Mouse (Mus musculus): Measurements from ENCODE around the gene Zcwpw1. TPM values are rescaled to one million over a fixed set of nuclear protein-coding genes. Genes with fewer than 3 reads are reported as not detected.
"Not testable (repeated sequence)": the region's sequence is repeated elsewhere in the genome, so short reads cannot be mapped to it uniquely, and the experiment has no call there.

Gene Zcwpw1
- polyA plus RNA-seq, 1 experiment = 2.2 TPM

DNA sequence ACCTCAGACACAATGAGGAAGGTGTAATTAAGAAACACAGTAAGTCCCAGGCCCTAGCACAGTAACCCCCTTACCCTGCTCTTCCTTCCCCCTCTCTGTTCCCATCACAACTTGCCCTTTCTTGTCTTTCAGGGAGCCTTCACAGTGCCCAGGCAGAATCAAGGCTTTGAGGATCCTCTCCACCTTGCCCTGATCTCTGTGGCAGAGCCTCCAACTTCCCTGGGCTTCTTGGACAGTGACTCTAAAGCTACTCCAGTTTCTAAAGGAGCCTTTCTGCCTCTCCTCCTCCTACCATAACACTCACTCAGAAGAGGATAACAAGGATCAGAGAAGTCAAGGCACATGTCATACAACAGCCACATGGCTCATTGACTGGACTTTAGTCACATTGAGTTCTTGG, 49.0 kb downstream of the Zcwpw1 start:
- Histone ChIP-seq H3K79me2 (ENCODE audit: control insufficient read depth, insufficient read depth) (no peaks in the 10 kb centered on the region), H3K27me3 (ENCODE audit: control insufficient read depth, insufficient read depth, insufficient read length) (no peaks in the 10 kb centered on the region), H3K4me2 (ENCODE audit: low read depth) (no peak overlapping the region), H3K36me3 (ENCODE audit: control insufficient read depth, insufficient read depth) (no peaks in the 10 kb centered on the region), H3ac (ENCODE audit: control insufficient read depth, insufficient read length) (no peak overlapping the region), H3K4me3 (no peak overlapping the region)
- TF ChIP-seq MYOD1 (IDR thresholded peaks at IDR 0.05; ENCODE audit: control insufficient read depth in 1 of 3, insufficient read length in 2 of 3, low read depth in 2 of 3) (no peak), CEBPB (IDR thresholded peaks at IDR 0.05; ENCODE audit: insufficient read depth, poor library complexity, severe bottlenecking) (no peak), E2F4 (IDR thresholded peaks at IDR 0.05; ENCODE audit: insufficient read depth) (no peak), REST (IDR thresholded peaks at IDR 0.05; ENCODE audit: insufficient read depth, insufficient read length) (no peak)

DNA sequence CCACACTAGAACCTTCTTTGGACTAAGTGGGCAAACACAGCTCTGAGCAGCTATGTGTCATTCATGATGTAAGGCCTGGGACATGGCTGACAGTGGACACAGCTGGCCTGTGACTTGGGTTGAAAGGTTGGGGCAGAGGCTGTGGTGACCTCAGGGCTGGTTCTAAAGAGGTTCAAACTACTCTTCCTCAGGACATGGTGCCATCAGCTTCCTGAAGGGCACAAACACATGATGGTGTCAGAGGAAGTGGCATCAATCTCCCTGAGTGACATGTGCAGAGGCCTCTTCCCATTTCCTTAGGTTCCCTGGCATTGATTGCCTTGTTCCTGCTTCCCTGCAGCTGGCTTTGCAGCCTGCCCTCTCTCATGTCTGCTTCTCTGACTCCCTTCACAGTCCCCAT, 49.5 kb downstream of the Zcwpw1 start:
- H3K36me3 ChIP-seq (ENCODE audit: control insufficient read depth, insufficient read depth); H3ac ChIP-seq (ENCODE audit: control insufficient read depth, insufficient read length); H3K27me3 ChIP-seq (ENCODE audit: control insufficient read depth, insufficient read depth, insufficient read length); H3K79me2 ChIP-seq (ENCODE audit: control insufficient read depth, insufficient read depth); H3K4me2 ChIP-seq (ENCODE audit: low read depth); H3K4me3 ChIP-seq: not testable (repeated sequence)

DNA sequence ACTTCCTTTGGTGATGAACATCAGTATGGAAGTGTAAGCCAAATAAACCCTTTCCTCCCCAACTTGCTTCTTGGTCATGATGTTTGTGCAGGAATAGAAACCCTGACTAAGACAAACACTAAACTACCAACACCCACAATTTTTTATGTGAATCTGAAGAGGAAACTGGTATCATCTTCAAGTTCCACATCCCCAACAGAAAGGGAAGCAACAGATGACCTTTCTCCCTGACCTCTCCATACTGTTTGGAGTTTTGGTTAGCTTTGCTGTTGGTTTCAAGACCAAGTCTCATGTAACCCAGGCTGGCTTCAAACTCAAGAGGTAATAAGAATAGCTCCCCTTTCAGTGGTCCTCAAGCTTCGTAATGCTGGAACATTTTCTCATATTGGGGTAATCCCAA, 62.7 kb downstream of the Zcwpw1 start:
- H3K4me2 ChIP-seq (ENCODE audit: low read depth); H3ac ChIP-seq (ENCODE audit: control insufficient read depth, insufficient read length); H3K4me3 ChIP-seq; H3K36me3 ChIP-seq (ENCODE audit: control insufficient read depth, insufficient read depth); H3K27me3 ChIP-seq (ENCODE audit: control insufficient read depth, insufficient read depth, insufficient read length); H3K79me2 ChIP-seq (ENCODE audit: control insufficient read depth, insufficient read depth): not testable (repeated sequence)

DNA sequence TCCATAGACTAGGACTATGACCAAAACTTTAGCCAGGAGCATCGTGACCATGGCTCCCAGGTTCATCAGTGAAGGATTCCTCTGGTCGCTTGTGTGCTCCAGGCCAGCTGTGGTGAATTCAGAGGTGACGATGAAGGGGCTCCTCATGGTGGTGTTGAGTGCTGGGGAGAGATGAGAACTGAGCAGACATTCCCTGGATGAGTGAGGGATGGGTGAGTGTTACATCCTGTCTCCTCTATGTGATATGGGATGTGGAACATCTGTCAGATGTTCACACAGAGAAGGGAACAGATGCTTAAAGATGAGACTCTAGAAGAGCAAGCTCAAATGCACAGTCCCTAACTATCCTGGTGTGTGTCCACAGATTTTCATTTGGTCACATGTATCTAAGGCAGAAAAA, 67.3 kb downstream of the Zcwpw1 start:
- H3K36me3 ChIP-seq (ENCODE audit: control insufficient read depth, insufficient read depth); H3ac ChIP-seq (ENCODE audit: control insufficient read depth, insufficient read length); H3K27me3 ChIP-seq (ENCODE audit: control insufficient read depth, insufficient read depth, insufficient read length); H3K4me3 ChIP-seq; H3K79me2 ChIP-seq (ENCODE audit: control insufficient read depth, insufficient read depth); H3K4me2 ChIP-seq (ENCODE audit: low read depth): not testable (repeated sequence)

DNA sequence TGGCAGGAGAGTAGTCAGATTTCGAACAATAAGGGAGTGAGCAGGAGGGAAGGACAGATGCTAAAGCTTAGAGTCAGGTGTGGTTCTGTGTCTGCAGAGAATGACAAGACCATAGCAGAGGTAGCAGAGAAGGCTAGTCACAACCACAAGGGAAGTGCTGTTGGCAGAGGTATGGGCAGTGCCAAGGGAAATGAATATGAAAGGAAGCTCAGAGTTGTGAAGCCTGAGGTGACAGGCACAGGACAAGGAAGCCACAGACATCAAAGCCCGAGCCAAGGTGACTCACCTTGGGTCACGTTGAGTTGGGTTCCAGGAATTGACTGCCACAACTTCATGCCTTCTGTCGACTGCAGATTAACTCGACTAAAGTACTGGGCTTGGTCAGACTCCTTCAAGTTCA, 69.3 kb downstream of the Zcwpw1 start:
- not testable (repeated sequence) for H3K36me3 ChIP-seq (ENCODE audit: control insufficient read depth, insufficient read depth); H3K79me2 ChIP-seq (ENCODE audit: control insufficient read depth, insufficient read depth); H3ac ChIP-seq (ENCODE audit: control insufficient read depth, insufficient read length); H3K27me3 ChIP-seq (ENCODE audit: control insufficient read depth, insufficient read depth, insufficient read length); H3K4me2 ChIP-seq (ENCODE audit: low read depth); H3K4me3 ChIP-seq

DNA sequence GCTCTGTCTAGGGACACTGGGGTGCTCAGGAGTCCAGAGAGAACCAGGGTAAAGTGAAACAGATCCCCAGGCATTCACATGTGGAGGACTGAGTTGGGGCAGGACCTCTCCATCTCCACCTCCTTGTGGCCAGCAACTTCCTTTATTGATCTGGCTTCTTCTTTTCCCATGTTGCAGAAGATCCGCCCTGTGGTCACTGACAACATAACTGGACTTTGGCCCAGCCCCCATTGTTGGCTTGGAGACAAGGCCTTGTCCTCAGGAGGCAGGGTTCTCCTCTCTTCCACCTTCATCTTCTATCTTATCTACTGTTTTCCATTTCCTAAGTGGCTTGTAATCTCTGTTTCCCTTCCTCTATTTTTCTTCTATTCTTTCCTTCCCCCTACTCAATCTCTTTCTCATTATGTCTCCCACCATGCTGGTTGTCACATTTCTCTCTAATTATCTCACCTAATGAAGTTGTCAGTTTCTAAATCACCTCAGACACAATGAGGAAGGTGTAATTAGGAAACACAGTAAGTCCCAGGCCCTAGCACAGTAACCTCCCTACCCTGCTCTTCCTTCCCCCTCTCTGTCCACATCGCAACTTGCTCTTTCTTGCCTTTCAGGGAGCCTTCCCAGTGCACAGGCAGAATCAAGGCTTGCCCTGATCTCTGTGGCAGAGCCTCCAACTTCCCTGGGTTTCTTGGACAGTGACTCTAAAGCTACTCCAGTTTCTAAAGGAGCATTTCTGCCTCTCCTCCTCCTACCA, 70.5 kb downstream of the Zcwpw1 start, which contains the start of gene Pilrb1:
TSS of gene Pilrb1 (minus strand) at position 147 of the 751 bp plus-strand sequence.
- H3K36me3 ChIP-seq (ENCODE audit: control insufficient read depth, insufficient read depth); H3K4me3 ChIP-seq; H3K4me2 ChIP-seq (ENCODE audit: low read depth); H3K79me2 ChIP-seq (ENCODE audit: control insufficient read depth, insufficient read depth); H3K27me3 ChIP-seq (ENCODE audit: control insufficient read depth, insufficient read depth, insufficient read length); H3ac ChIP-seq (ENCODE audit: control insufficient read depth, insufficient read length): not testable (repeated sequence)

DNA sequence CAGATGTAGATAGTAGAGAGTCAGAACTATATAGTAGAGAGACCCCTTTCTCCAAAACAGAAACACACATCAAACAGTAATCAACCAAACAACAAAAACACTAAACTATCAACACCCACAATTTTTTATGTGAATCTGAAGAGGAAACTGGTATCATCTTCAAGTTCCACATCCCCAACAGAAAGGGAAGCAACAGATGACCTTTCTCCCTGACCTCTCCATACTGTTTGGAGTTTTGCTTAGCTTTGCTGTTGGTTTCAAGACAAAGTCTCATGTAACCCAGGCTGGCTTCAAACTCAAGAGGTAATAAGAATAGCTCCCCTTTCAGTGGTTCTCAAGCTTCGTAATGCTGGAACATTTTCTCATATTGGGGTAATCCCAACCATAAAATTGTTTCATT, 76.4 kb downstream of the Zcwpw1 start:
- H3K4me3 ChIP-seq; H3K79me2 ChIP-seq (ENCODE audit: control insufficient read depth, insufficient read depth); H3K36me3 ChIP-seq (ENCODE audit: control insufficient read depth, insufficient read depth); H3K4me2 ChIP-seq (ENCODE audit: low read depth); H3K27me3 ChIP-seq (ENCODE audit: control insufficient read depth, insufficient read depth, insufficient read length); H3ac ChIP-seq (ENCODE audit: control insufficient read depth, insufficient read length): not testable (repeated sequence)

DNA sequence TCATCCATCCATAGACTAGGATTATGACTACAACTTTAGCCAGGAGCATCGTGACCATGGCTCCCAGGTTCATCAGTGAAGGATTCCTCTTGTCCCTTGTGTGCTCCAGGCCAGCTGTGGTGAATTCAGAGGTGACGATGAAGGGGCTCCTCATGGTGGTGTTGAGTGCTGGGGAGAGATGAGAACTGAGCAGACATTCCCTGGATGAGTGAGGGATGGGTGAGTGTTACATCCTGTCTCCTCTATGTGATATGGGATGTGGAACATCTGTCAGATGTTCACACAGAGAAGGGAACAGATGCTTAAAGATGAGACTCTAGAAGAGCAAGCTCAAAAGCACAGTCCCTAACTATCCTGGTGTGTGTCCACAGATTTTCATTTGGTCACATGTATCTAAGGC, 81.0 kb downstream of the Zcwpw1 start:
- H3K27me3 ChIP-seq (ENCODE audit: control insufficient read depth, insufficient read depth, insufficient read length); H3K36me3 ChIP-seq (ENCODE audit: control insufficient read depth, insufficient read depth); H3K79me2 ChIP-seq (ENCODE audit: control insufficient read depth, insufficient read depth); H3K4me2 ChIP-seq (ENCODE audit: low read depth); H3ac ChIP-seq (ENCODE audit: control insufficient read depth, insufficient read length); H3K4me3 ChIP-seq: not testable (repeated sequence)

DNA sequence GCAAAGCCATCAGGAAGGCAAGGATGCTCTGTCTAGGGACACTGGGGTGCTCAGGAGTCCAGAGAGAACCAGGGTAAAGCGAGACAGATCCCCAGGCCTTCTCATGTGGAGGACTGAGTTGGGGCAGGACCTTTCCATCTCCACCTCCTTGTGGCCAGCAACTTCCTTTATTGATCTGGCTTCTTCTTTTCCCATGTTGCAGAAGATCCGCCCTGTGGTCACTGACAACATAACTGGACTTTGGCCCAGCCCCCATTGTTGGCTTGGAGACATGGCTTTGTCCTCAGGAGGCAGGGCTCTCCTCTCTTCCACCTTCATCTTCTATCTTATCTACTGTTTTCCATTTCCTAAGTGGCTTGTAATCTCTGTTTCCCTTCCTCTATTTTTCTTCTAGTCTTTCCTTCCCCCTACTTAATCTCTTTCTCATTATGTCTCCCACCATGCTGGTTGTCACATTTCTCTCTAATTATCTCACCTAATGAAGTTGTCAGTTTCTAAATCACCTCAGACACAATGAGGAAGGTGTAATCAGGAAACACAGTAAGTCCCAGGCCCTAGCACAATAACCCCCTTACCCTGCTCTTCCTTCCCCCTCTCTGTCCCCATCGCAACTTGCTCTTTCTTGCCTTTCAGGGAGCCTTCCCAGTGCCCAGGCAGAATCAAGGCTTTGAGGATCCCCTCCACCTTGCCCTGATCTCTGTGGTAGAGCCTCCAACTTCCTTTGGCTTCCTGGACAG, 84.2 kb downstream of the Zcwpw1 start, which contains the start of gene Pilrb2:
TSS of gene Pilrb2 (minus strand) at position 172 of the 737 bp plus-strand sequence.
- not testable (repeated sequence) for H3ac ChIP-seq (ENCODE audit: control insufficient read depth, insufficient read length); H3K36me3 ChIP-seq (ENCODE audit: control insufficient read depth, insufficient read depth); H3K27me3 ChIP-seq (ENCODE audit: control insufficient read depth, insufficient read depth, insufficient read length); H3K79me2 ChIP-seq (ENCODE audit: control insufficient read depth, insufficient read depth); H3K4me3 ChIP-seq; H3K4me2 ChIP-seq (ENCODE audit: low read depth)
